9 mouse cellular contexts compared by ENCODE assay signal in the genomic region with DNA sequence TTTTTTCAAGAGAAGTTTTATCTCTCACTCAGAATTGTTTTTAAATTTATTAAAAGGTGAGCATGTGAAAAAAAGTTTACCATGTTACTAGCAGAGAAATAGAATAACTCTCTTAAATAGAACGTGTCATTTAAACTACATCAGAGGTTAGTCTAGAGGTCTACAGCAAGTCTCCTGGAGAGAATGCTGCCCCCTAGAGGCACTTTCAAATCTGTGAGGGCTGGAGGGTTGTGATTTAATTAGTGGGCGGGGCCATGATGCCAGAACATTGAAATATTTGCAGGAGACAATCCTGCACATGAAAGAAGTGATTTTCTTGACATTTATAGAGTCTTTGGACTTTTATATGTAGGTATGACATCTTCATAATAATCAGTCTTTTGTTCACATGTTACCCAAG. TPM values are rescaled to one million over a fixed set of nuclear protein-coding genes. Genes with fewer than 3 reads are reported as not detected.
DNase-seq lines count a peak whose midpoint lies in the region; ATAC-seq and TF ChIP-seq lines count a peak whose summit lies in the region.
"Had no signal": no experiment of that assay in that cellular context is flagged by ENCODE, and none has a peak within 500 bp of the region (broad histone marks: within the 10 kb centered on the region; RNA-seq: fewer than 3 reads in every experiment).

No protein-coding gene starts in this region.

- no peaks in the 10 kb centered on the region for H3K9me3 ChIP-seq in heart, embryonic 10.5 days
- H3K9me3 ChIP-seq in embryonic facial prominence, embryonic 14.5 days (ENCODE audit: control insufficient read depth, low read length) = no peaks in the 10 kb centered on the region
- no peaks in the 10 kb centered on the region for H3K9me3 ChIP-seq in hindbrain, embryonic 13.5 days
- H3K9me3 ChIP-seq: G1E had no signal

- H3K4me3 ChIP-seq in heart, adult 2 months = no peak overlapping the region
- no peak overlapping the region for H3K4me3 ChIP-seq in heart, embryonic 10.5 days
- no peak overlapping the region for H3K4me3 ChIP-seq in embryonic facial prominence, embryonic 14.5 days (ENCODE audit: low read depth, low read length)
- no peak overlapping the region for H3K4me3 ChIP-seq in hindbrain, embryonic 13.5 days

- peak; percentile 69 for TF ChIP-seq CTCF in heart, adult 2 months (IDR thresholded peaks at IDR 0.05)

- H3K4me2 ChIP-seq in embryonic facial prominence, embryonic 14.5 days (ENCODE audit: low read depth, low read length) = no peak overlapping the region
- H3K4me2 ChIP-seq in hindbrain, embryonic 13.5 days = no peak overlapping the region

- H3K79me2 ChIP-seq in heart, adult 2 months (replicated peaks; ENCODE audit: control insufficient read depth, insufficient read depth, low read length) = no peaks in the 10 kb centered on the region

- H3K36me3 ChIP-seq in heart, adult 2 months (ENCODE audit: control insufficient read depth, insufficient read depth, low read length) = no peaks in the 10 kb centered on the region
- no peaks in the 10 kb centered on the region for H3K36me3 ChIP-seq in heart, embryonic 10.5 days
- H3K36me3 ChIP-seq in embryonic facial prominence, embryonic 14.5 days (ENCODE audit: control insufficient read depth, insufficient read depth, low read length) = no peaks in the 10 kb centered on the region
- H3K36me3 ChIP-seq in hindbrain, embryonic 13.5 days = no peaks in the 10 kb centered on the region
- H3K36me3 ChIP-seq: G1E had no signal

- no peak overlapping the region for H3K27ac ChIP-seq in heart, adult 2 months
- no peak overlapping the region for H3K27ac ChIP-seq in heart, embryonic 10.5 days
- H3K27ac ChIP-seq in embryonic facial prominence, embryonic 14.5 days (replicated peaks; ENCODE audit: low read depth, low read length) = no peak overlapping the region
- no peak overlapping the region for H3K27ac ChIP-seq in hindbrain, embryonic 13.5 days

- DNase-seq in heart, adult 2 months = peak; percentile 27 to 33
- DNase-seq in heart, embryonic 10.5 days (ENCODE audit: low spot score) = no peak
- DNase-seq in thymus, postnatal 4 days = peak; percentile 13
- no peak for DNase-seq in thymus, postnatal 25 days
- peak; percentile 16 for DNase-seq in embryonic facial prominence, embryonic 14.5 days (ENCODE audit: low spot score)
- DNase-seq in lung, postnatal 14 days = peak; percentile 69
- no peak for DNase-seq in spleen, postnatal 36 days (ENCODE audit: low spot score in 2 of 2)

- 60% methylated on average over 2 of the region's 2 CpGs for WGBS in heart, adult 2 months
- 43% methylated on average over 2 of the region's 2 CpGs for WGBS in heart, embryonic 10.5 days
- WGBS in embryonic facial prominence, embryonic 14.5 days = 40% methylated on average over 2 of the region's 2 CpGs
- WGBS in hindbrain, embryonic 13.5 days = 34% methylated on average over 2 of the region's 2 CpGs

- no peak for TF ChIP-seq POLR2A in heart, adult 2 months (IDR thresholded peaks at IDR 0.05; ENCODE audit: insufficient read depth, low read depth, low read length)

- H3K9ac ChIP-seq in heart, adult 2 months (ENCODE audit: low read depth, low read length) = no peak overlapping the region
- no peak overlapping the region for H3K9ac ChIP-seq in embryonic facial prominence, embryonic 14.5 days (ENCODE audit: low read depth, low read length)
- H3K9ac ChIP-seq in hindbrain, embryonic 13.5 days = no peak overlapping the region

- TF ChIP-seq EP300 in heart, adult 2 months (IDR thresholded peaks at IDR 0.05; ENCODE audit: insufficient read depth, low read depth, low read length) = no peak

- ATAC-seq in embryonic facial prominence, embryonic 14.5 days (ENCODE audit: low read depth) = no peak
- ATAC-seq in hindbrain, embryonic 13.5 days (ENCODE audit: low FRiP score) = no peak

- no peaks in the 10 kb centered on the region for H3K4me1 ChIP-seq in heart, adult 2 months (ENCODE audit: control insufficient read depth, insufficient read depth, low read length)
- H3K4me1 ChIP-seq in heart, embryonic 10.5 days = no peaks in the 10 kb centered on the region
- 0 out of 2 replicates have a peak, but pooled peaks cover 7% of the 10 kb centered on the region for H3K4me1 ChIP-seq in embryonic facial prominence, embryonic 14.5 days (ENCODE audit: control insufficient read depth, insufficient read depth, low read length)
- H3K4me1 ChIP-seq in hindbrain, embryonic 13.5 days (replicated peaks) = peaks cover 1% of the 10 kb centered on the region; the same call in 1 of the 2 replicates

- H3K27me3 ChIP-seq in heart, adult 2 months (ENCODE audit: control insufficient read depth, insufficient read depth, low read length) = no peaks in the 10 kb centered on the region
- H3K27me3 ChIP-seq in heart, embryonic 10.5 days (ENCODE audit: insufficient read depth, poor library complexity, severe bottlenecking) = no peaks in the 10 kb centered on the region
- no peaks in the 10 kb centered on the region for H3K27me3 ChIP-seq in embryonic facial prominence, embryonic 14.5 days (replicated peaks; ENCODE audit: control insufficient read depth, insufficient read depth, low read length)
- H3K27me3 ChIP-seq in hindbrain, embryonic 13.5 days = no peaks in the 10 kb centered on the region

- intact Hi-C loops in heart, adult 2 months (cut with DNase I) = loop anchor here (1.0 kb wide), 1 partner anchor 122 kb away; no protein-coding TSS in a partner anchor

RNA-seq across cellular contexts. Expression of a gene that starts 29.9 kb away (rescaled TPM):
- total RNA-seq in heart, adult 2 months (2021) = 1 to 10 TPM; 1.7 to 2.7 TPM
- 1.1 and 1.8 TPM in 2 replicates for polyA plus RNA-seq in heart, adult 2 months (2012; rRNA removed)
- 0.16 TPM in 1 of 2 replicates, not detected in the other for polyA plus RNA-seq in heart, embryonic 10.5 days (2016; fragmentation: Nextera tagmentation; extraction: Ambion mirVana)
- 16.4 and 22.5 TPM in 2 replicates for polyA plus RNA-seq in embryonic facial prominence, embryonic 14.5 days (2014; fragmentation: Nextera tagmentation; extraction: Ambion mirVana)
- polyA plus RNA-seq in hindbrain, embryonic 13.5 days (2015; fragmentation: Nextera tagmentation; extraction: Ambion mirVana) = 2.4 TPM in 2 replicates
- polyA plus RNA-seq: G1E had no signal

Comparison
In these comparisons a context has a peak if more than half of its experiments do, and no peak if none do; other contexts are left out.
1. DNase-seq: peak in heart, adult 2 months (2 of 2), thymus, postnatal 4 days (single experiment), embryonic facial prominence, embryonic 14.5 days (single experiment) and lung, postnatal 14 days (single experiment); none in heart, embryonic 10.5 days (single experiment), thymus, postnatal 25 days (single experiment) and spleen, postnatal 36 days (0 of 2).